Mouse (Mus musculus): ENCODE data around the gene Spats1. TPM values are rescaled to one million over a fixed set of nuclear protein-coding genes. Genes with fewer than 3 reads are reported as not detected.
A peak's percentile ranks its signal among the peaks of the same experiment; 100 is the strongest.

The Spats1 gene
- polyA plus RNA-seq, 1 experiment, result not detected

DNA sequence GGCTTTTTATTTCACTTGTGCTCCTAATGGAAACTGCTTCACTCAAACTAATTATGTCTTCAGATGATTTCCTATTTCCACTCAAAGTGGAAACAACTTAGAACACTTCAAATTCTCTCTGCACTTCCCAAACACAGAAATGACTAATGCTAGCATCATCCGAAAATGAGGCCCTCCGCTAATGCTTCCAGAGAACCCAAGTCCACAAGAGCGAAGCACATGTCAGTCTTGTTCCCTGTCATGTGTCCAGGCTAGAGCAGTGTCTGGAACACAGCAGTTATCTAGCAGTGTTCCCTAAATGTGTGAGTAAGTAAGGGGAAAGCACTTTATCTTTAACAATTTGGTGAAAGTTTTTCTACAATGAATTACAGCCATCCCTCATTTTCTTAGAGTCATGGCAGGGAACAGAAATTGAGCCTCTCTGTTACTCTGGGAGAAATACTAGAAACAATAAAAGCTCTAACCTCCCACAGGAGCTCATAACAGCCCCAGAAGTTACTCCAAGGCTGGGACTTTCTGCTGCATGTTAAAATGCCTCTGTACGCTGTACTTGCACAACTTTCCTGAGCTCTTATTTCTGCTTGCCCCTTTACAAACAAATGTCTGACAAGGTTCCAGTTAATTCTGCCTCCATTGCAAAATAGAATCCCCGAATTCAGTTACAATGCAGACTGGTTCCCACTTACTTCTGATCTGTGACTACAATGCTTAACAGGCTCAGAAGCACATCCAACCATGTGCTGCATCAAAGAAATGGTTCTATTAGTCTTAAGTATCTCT, 73.9 kb downstream of the Spats1 start:
- 84% methylated on average over 5 of the region's 5 CpGs for WGBS
- Histone ChIP-seq H3K4me3 (ENCODE audit: low read depth, low read length) (no peak overlapping the region), H3K27ac (ENCODE audit: insufficient read depth, low read depth, low read length) (no peak overlapping the region), H3K27me3 (ENCODE audit: control insufficient read depth, insufficient read depth, low read length) (no peaks in the 10 kb centered on the region), H3K36me3 (ENCODE audit: control insufficient read depth, insufficient read depth, low read length) (peaks cover 47% of the 10 kb centered on the region), H3K4me1 (ENCODE audit: control insufficient read depth, insufficient read depth, insufficient read length, low read length) (no peaks in the 10 kb centered on the region)
- TF ChIP-seq CTCF (IDR thresholded peaks at IDR 0.05; ENCODE audit: extremely low read depth, insufficient read length, insufficient replicate concordance, low read depth, low read length), result no peak
- no peak for TF ChIP-seq POLR2A (IDR thresholded peaks at IDR 0.05; ENCODE audit: low read depth, low read length)

- Histone ChIP-seq H3K27me3 (ENCODE audit: control insufficient read depth, insufficient read depth, low read length) (no peaks in the 10 kb centered on the region), H3K36me3 (ENCODE audit: control insufficient read depth, insufficient read depth, low read length) (peaks cover 38% of the 10 kb centered on the region), H3K27ac (ENCODE audit: insufficient read depth, low read depth, low read length) (no peak overlapping the region), H3K4me1 (ENCODE audit: control insufficient read depth, insufficient read depth, insufficient read length, low read length) (no peaks in the 10 kb centered on the region; the same call in 1 of the 2 replicates), H3K4me3 (ENCODE audit: low read depth, low read length) (no peak overlapping the region)
- 88% methylated on average over 2 of the region's 2 CpGs for WGBS
- TF ChIP-seq CTCF (IDR thresholded peaks at IDR 0.05; ENCODE audit: extremely low read depth, insufficient read length, insufficient replicate concordance, low read depth, low read length) (no peak), POLR2A (IDR thresholded peaks at IDR 0.05; ENCODE audit: low read depth, low read length) (no peak)
Observed at GRCm38 (mm10) chr17:45398021-45398420, 77.2 kb downstream of the Spats1 start.

DNA sequence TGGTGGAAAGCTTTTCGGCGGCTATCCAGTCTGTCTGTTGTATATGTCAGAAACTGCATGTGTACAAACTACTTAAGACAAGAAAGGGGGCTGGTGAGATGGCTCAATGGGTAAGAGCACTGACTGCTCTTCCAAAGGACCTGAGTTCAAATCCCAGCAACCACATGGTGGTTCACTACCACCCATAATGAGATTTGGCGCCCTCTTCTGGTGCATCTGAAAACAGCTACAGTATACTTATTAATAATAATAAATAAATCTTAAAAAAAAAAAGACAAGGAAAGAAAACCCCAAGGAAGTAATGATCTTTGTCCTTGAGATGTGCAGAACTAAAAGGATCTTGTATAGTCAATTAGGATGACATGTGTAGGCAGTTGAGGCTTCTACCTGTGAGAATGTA, 77.7 kb downstream of the Spats1 start:
- TF ChIP-seq POLR2A (IDR thresholded peaks at IDR 0.05; ENCODE audit: low read depth, low read length) (no peak), CTCF (IDR thresholded peaks at IDR 0.05; ENCODE audit: extremely low read depth, insufficient read length, insufficient replicate concordance, low read depth, low read length) (peak; percentile 26; the same call in 1 of the 2 replicates)
- no peaks in the 10 kb centered on the region; the same call in 1 of the 2 replicates for H3K4me1 ChIP-seq (ENCODE audit: control insufficient read depth, insufficient read depth, insufficient read length, low read length)
- peaks cover 39% of the 10 kb centered on the region for H3K36me3 ChIP-seq (ENCODE audit: control insufficient read depth, insufficient read depth, low read length)
- WGBS, result 69% methylated on average over 3 of the region's 3 CpGs
- no peaks in the 10 kb centered on the region for H3K27me3 ChIP-seq (ENCODE audit: control insufficient read depth, insufficient read depth, low read length)
- no peak overlapping the region for H3K4me3 ChIP-seq (ENCODE audit: low read depth, low read length)
- H3K27ac ChIP-seq (ENCODE audit: insufficient read depth, low read depth, low read length), result no peak overlapping the region

DNA sequence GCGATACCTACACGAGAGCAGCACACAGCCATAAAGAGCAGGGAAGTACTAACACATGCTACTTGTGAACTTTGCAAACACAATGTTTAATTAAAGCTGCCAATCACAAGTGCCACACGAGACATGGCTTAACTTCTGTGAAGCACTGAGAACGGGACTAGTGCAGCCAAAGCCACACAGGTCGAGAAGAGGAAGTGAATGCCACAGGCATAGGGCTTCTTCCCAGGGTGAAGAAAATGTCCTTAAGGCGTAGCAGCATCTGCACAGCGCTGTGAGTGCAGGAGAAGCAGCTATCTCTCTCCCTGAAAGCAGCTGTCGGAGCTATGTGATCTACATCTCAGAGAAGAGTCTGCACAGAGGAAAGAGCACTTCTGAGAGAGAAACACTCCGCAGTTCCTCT, 80.6 kb downstream of the Spats1 start:
- H3K4me1 ChIP-seq (ENCODE audit: control insufficient read depth, insufficient read depth, insufficient read length, low read length), result no peaks in the 10 kb centered on the region; the same call in 1 of the 2 replicates
- WGBS, result 56% methylated on average over 9 of the region's 9 CpGs
- TF ChIP-seq CTCF (IDR thresholded peaks at IDR 0.05; ENCODE audit: extremely low read depth, insufficient read length, insufficient replicate concordance, low read depth, low read length) (no peak), POLR2A (IDR thresholded peaks at IDR 0.05; ENCODE audit: low read depth, low read length) (no peak)
- H3K27ac ChIP-seq (ENCODE audit: insufficient read depth, low read depth, low read length), result no peak overlapping the region
- H3K4me3 ChIP-seq (ENCODE audit: low read depth, low read length), result no peak overlapping the region
- H3K27me3 ChIP-seq (ENCODE audit: control insufficient read depth, insufficient read depth, low read length), result no peaks in the 10 kb centered on the region
- H3K36me3 ChIP-seq (ENCODE audit: control insufficient read depth, insufficient read depth, low read length), result peaks cover 50% of the 10 kb centered on the region

- 77% methylated on average over 3 of the region's 3 CpGs for WGBS
- Histone ChIP-seq H3K4me1 (ENCODE audit: control insufficient read depth, insufficient read depth, insufficient read length, low read length) (no peaks in the 10 kb centered on the region; the same call in 1 of the 2 replicates), H3K4me3 (ENCODE audit: low read depth, low read length) (no peak overlapping the region), H3K27ac (ENCODE audit: insufficient read depth, low read depth, low read length) (no peak overlapping the region), H3K27me3 (ENCODE audit: control insufficient read depth, insufficient read depth, low read length) (no peaks in the 10 kb centered on the region), H3K36me3 (ENCODE audit: control insufficient read depth, insufficient read depth, low read length) (peaks cover 48% of the 10 kb centered on the region)
- TF ChIP-seq CTCF (IDR thresholded peaks at IDR 0.05; ENCODE audit: extremely low read depth, insufficient read length, insufficient replicate concordance, low read depth, low read length), result no peak
- TF ChIP-seq POLR2A (IDR thresholded peaks at IDR 0.05; ENCODE audit: low read depth, low read length), result no peak
Observed at GRCm38 (mm10) chr17:45393765-45394164, 81.5 kb downstream of the Spats1 start.

Other genes with a start within 250 kb of the Spats1 start
- gene Cdc5l, start 41.7 kb downstream of the Spats1 start, polyA plus RNA-seq (2012; rRNA removed), result 2.1 and 4.2 TPM in 2 replicates
- gene Aars2, start 31.4 kb upstream of the Spats1 start, polyA plus RNA-seq (2012; rRNA removed), result 9.8 and 10.5 TPM in 2 replicates
- gene Tcte1, start 48.0 kb upstream of the Spats1 start, polyA plus RNA-seq (2012; rRNA removed), result 0.04 TPM in 2 replicates
- 0.53 and 0.94 TPM in 2 replicates for gene Tmem151b, start 74.3 kb upstream of the Spats1 start, polyA plus RNA-seq (2012; rRNA removed)
- gene Nfkbie, start 80.3 kb upstream of the Spats1 start, polyA plus RNA-seq (2012; rRNA removed), result 4.6 and 6.2 TPM in 2 replicates
- 98.2 and 105 TPM in 2 replicates for gene Slc35b2, start 88.5 kb upstream of the Spats1 start, polyA plus RNA-seq (2012; rRNA removed)
- gene Hsp90ab1, start 97.9 kb upstream of the Spats1 start, polyA plus RNA-seq (2012; rRNA removed), result 93.8 and 157 TPM in 2 replicates
- gene Slc29a1, start 124.2 kb upstream of the Spats1 start, polyA plus RNA-seq (2012; rRNA removed), result 26.1 and 35.2 TPM in 2 replicates
- 0.75 and 5.8 TPM in 2 replicates for gene Mymx, start 126.7 kb upstream of the Spats1 start, polyA plus RNA-seq (2012; rRNA removed)
- 0.03 TPM in 1 of 2 replicates, not detected in the other for gene Capn11, start 183.9 kb upstream of the Spats1 start, polyA plus RNA-seq (2012; rRNA removed)
- gene Mrpl14, start 210.9 kb upstream of the Spats1 start, polyA plus RNA-seq (2012; rRNA removed), result 105 and 161 TPM in 2 replicates
- gene Tmem63b, start 211.5 kb upstream of the Spats1 start, polyA plus RNA-seq (2012; rRNA removed), result 42.6 and 65.0 TPM in 2 replicates

Data from small intestine, adult 2 months (tissue).